Mouse (Mus musculus): Measurements from ENCODE around the gene Gpc4.

DNA sequence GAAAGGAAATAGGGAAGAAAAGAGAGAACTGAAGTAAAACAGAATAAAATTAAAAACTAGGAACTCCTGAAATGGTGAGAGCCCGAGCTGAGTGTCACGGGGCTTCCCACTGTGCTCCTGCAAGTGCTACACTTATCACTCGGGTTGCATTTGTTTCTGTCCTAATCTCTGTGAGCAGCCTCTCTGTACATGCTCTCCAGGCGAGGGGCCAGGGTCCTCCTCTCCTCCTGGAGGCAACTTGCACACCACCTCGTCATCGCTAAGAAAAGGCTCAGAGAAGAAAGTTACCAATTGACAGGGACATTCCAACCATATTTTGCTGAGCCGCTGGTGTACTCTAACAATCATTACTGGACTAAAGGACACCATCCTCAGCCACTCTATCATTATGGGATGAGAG, 14.0 kb downstream of the Gpc4 start:
- TF ChIP-seq HCFC1 (IDR thresholded peaks at IDR 0.05; ENCODE audit: borderline replicate concordance, insufficient read depth, low read length) (no peak), ZNF384 (IDR thresholded peaks at IDR 0.05; ENCODE audit: low read depth, low read length) (no peak), CHD2 (IDR thresholded peaks at IDR 0.05; ENCODE audit: low read depth, low read length) (no peak)
